Mouse (Mus musculus): ENCODE results near the gene Crygs.
"Not testable (repeated sequence)": the region's sequence is repeated elsewhere in the genome, so short reads cannot be mapped to it uniquely, and the experiment has no call there.

The Crygs gene

GRCm38 (mm10) chr16:22789908-22790367, 21.4 kb downstream of the Crygs start:
- DNase-seq (ENCODE audit: extremely low read depth, low read depth): no peak

- no peak for DNase-seq (ENCODE audit: extremely low read depth, low read depth)
Observed at GRCm38 (mm10) chr16:22782686-22783085, 28.7 kb downstream of the Crygs start.

GRCm38 (mm10) chr16:22779228-22779835, 32.0 kb downstream of the Crygs start:
- DNase-seq (ENCODE audit: extremely low read depth, low read depth): no peak

GRCm38 (mm10) chr16:22778296-22778695, 33.1 kb downstream of the Crygs start:
- DNase-seq (ENCODE audit: extremely low read depth, low read depth): not testable (repeated sequence)

GRCm38 (mm10) chr16:22775471-22775985, 35.8 kb downstream of the Crygs start:
- DNase-seq (ENCODE audit: extremely low read depth, low read depth): no peak

GRCm38 (mm10) chr16:22768661-22769060, 42.7 kb downstream of the Crygs start:
- DNase-seq (ENCODE audit: extremely low read depth, low read depth): no peak

GRCm38 (mm10) chr16:22767405-22767804, 44.0 kb downstream of the Crygs start:
- DNase-seq (ENCODE audit: extremely low read depth, low read depth): no peak

GRCm38 (mm10) chr16:22766738-22767211, 44.6 kb downstream of the Crygs start:
- DNase-seq (ENCODE audit: extremely low read depth, low read depth): no peak

GRCm38 (mm10) chr16:22765531-22765930, 45.8 kb downstream of the Crygs start:
- no peak for DNase-seq (ENCODE audit: extremely low read depth, low read depth)

Data from MEL-GATA-1-ER (cell line).